Mouse (Mus musculus) hindbrain, embryonic 12.5 days (tissue): ENCODE data around the gene Pdzph1. TPM values are rescaled to one million over a fixed set of nuclear protein-coding genes. Genes with fewer than 3 reads are reported as not detected.

Source experiments
- ATAC-seq: fragments of 200-750 bp; cut with Nextera tagmentation; 2 replicates; pipeline ENCODE4 v1.8.0; 2017; ENCODE audit warnings: moderate TSS enrichment; ENCODE audit not compliant: low FRiP score
- H3K27ac ChIP-seq: fragments of 300-500 bp; sonication (generic); 2 replicates; pipeline ENCODE4 v1.5.1; 2016; ENCODE audit warnings: mild to moderate bottlenecking
- H3K27me3 ChIP-seq: fragments of 300-500 bp; sonication (generic); 2 replicates; pipeline ENCODE4 v1.6.1; 2016; ENCODE audit warnings: mild to moderate bottlenecking
- H3K36me3 ChIP-seq: fragments of 300-500 bp; sonication (generic); 2 replicates; pipeline ENCODE4 v1.6.1; 2016; ENCODE audit warnings: mild to moderate bottlenecking
- H3K4me1 ChIP-seq: fragments of 300-500 bp; sonication (generic); 2 replicates; pipeline ENCODE4 v1.6.1; 2016
- H3K4me2 ChIP-seq: fragments of 300-500 bp; sonication (generic); replicated peaks from 2 replicates; pipeline ENCODE4 v1.6.1; 2016; ENCODE audit warnings: mild to moderate bottlenecking
- H3K4me3 ChIP-seq: fragments of 300-500 bp; sonication (generic); 2 replicates; pipeline ENCODE4 v1.5.1; 2016; ENCODE audit warnings: mild to moderate bottlenecking
- H3K9ac ChIP-seq: fragments of 300-500 bp; sonication (generic); 2 replicates; pipeline ENCODE4 v1.6.1; 2016; ENCODE audit warnings: mild to moderate bottlenecking, moderate library complexity
- H3K9me3 ChIP-seq: fragments of 300-500 bp; sonication (generic); replicated peaks from 2 replicates; pipeline ENCODE4 v1.6.1; 2016; ENCODE audit warnings: mild to moderate bottlenecking
- WGBS: fragments of 180-500 bp; shearing (Covaris S2); methylation state at CpG from one replicate; pipeline ENCODE4 v1.1.7; 2016; 5-methylcytosine and 5-hydroxymethylcytosine counted together
- polyA plus RNA-seq: library from polyadenylated mRNA; unstranded; fragments of >200 nt; fragmentation: Nextera tagmentation; extraction: Ambion mirVana; gene quantifications from 2 replicates; pipeline ENCODE4 v1.2.1, GENCODE M21; 2016

Gene Pdzph1
- polyA plus RNA-seq, 1 experiment from 2014 or later, result 5.1 TPM

DNA sequence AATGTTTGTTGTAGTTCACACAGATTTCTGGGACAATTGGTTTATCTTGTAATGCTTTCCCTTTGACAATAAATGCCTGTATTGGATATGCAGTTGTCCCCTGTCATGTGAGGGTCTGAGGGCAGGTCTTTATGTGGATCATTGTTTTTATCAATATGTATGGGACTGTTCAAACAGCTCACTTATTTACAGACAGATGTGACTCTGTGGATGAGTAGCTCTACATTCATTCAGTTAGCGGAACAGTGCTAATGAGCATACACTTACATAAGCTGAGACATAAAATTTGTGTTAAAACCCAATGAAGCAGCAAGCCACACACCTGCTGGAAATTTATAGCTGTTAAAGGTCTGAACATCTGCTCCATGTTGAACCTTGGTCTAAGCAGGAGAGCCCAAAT is 34.1 kb downstream of the Pdzph1 start:
- H3K9me3 ChIP-seq, result no peaks in the 10 kb centered on the region
- no peak overlapping the region for H3K4me3 ChIP-seq
- no peaks in the 10 kb centered on the region for H3K4me1 ChIP-seq
- 83% methylated on average over 1 of the region's 1 CpGs for WGBS
- ATAC-seq, result peak; percentile 29; the same call in 1 of the 2 replicates
- no peaks in the 10 kb centered on the region for H3K27me3 ChIP-seq
- H3K4me2 ChIP-seq, result no peak overlapping the region
- H3K27ac ChIP-seq, result no peak overlapping the region
- H3K36me3 ChIP-seq, result no peaks in the 10 kb centered on the region
- H3K9ac ChIP-seq, result no peak overlapping the region

DNA sequence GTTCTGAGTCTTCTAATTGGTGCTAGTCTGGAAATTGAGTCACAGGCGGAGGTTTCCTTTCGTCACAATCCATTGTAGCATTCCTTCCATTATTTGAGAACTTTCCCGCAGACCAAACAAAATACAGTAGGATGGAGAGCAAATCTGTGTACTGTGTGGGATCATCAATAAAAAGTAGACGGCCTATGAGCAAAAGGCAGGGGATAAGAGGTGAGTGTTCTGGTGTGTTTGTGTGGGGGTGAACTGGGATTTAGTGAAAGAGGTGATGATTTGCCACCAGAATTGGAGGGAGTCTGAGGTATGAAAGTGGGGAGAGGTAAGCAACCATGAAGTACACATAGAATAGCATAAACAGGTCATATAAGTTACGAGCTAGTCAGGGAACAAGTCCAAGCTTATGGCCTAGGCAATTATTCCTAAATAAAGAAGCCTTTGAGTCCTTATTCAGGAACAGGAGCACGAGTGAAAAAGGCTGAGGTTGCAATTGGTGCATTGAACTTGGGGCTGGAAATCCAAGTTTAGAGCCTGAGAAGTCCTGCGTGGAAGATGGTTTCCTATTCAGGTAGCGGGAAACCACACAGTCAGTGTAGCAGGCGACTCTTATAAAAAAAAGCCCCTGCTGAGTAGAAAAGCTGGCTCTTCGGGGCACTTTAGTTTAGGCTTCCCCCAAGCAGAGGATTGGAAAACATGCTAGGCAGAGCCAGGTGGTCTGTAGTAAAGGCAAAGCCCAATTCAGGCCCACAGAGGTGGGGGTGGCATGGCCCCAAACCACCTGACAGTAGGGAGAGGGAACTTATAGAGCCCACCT is 48.0 kb downstream of the Pdzph1 start:
- WGBS, result 72% methylated on average over 10 of the region's 10 CpGs
- no peak overlapping the region for H3K4me2 ChIP-seq
- H3K4me3 ChIP-seq, result no peak overlapping the region
- H3K4me1 ChIP-seq, result no peaks in the 10 kb centered on the region
- ATAC-seq, result no peak
- H3K9me3 ChIP-seq, result no peaks in the 10 kb centered on the region
- no peak overlapping the region for H3K27ac ChIP-seq
- no peaks in the 10 kb centered on the region for H3K27me3 ChIP-seq
- H3K36me3 ChIP-seq, result no peaks in the 10 kb centered on the region
- no peak overlapping the region for H3K9ac ChIP-seq

DNA sequence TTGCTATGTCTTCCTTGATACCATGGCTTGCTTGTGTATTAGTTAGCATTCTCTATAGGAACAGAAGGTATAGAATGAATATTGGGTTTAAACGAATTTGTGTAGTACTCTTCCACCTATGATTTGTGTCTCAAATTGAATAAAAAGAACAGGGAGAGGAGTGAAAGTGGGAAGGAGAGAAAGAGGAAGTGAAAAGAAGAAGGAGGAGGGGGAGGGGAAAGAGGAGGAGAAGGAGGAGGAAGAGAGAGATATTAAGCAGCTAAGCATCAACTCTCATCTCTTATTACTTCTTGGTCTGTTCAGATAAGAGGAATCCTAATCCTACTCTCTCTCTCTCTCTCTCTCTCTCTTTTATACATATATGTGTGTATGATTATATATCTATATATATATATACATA is 52.6 kb downstream of the Pdzph1 start:
- H3K4me3 ChIP-seq, result no peak overlapping the region
- H3K27me3 ChIP-seq, result no peaks in the 10 kb centered on the region
- H3K36me3 ChIP-seq, result no peaks in the 10 kb centered on the region
- no peak for ATAC-seq
- H3K9me3 ChIP-seq, result no peaks in the 10 kb centered on the region
- 90% methylated on average over 1 of the region's 1 CpGs for WGBS
- no peak overlapping the region for H3K4me2 ChIP-seq
- no peak overlapping the region for H3K27ac ChIP-seq
- no peak overlapping the region for H3K9ac ChIP-seq
- no peaks in the 10 kb centered on the region for H3K4me1 ChIP-seq

DNA sequence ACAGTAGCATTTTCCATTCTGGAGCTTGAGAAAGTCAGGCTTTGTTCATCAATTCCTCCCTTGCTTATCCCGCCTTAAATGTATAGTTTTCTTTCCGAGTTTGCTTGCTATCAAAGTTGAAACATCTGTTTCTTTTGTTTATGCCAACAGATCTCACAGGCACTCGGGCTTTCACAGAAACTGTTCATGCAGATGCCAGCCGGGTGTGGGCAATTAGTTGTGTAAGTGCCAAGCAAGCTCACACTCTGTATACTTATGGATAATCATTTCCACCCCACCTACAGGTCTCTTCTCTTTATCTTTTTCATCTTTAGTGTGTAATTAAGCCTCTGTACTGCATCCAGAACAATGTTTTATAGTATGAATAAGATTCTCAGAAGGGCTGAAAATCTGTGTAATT is 53.6 kb downstream of the Pdzph1 start:
- Histone ChIP-seq H3K27ac (no peak overlapping the region), H3K9ac (no peak overlapping the region), H3K27me3 (no peaks in the 10 kb centered on the region), H3K9me3 (no peaks in the 10 kb centered on the region), H3K4me3 (no peak overlapping the region), H3K4me1 (peaks cover 4% of the 10 kb centered on the region), H3K4me2 (no peak overlapping the region), H3K36me3 (no peaks in the 10 kb centered on the region)
- ATAC-seq, result no peak
- WGBS, result 64% methylated on average over 4 of the region's 4 CpGs

DNA sequence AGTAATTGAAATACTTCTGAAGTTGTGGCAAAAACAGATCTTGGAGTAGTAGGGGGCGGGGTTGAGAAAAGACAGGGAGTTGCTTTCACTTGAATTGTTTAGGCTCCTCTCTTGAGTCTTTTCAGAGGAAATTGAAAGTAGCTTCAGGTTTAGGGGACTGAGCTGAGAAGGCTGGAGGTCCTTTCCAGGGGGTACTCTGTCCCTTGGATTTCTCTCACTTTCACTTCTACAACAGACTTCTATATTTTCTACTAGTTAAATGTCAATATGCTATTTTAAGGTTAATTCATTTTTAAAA is 58.2 kb downstream of the Pdzph1 start:
- Histone ChIP-seq H3K27ac (no peak overlapping the region; the same call in 1 of the 2 replicates), H3K9ac (no peak overlapping the region), H3K27me3 (no peaks in the 10 kb centered on the region), H3K9me3 (no peaks in the 10 kb centered on the region), H3K36me3 (no peaks in the 10 kb centered on the region), H3K4me1 (peaks cover 7% of the 10 kb centered on the region), H3K4me2 (0 out of 2 replicates have a peak overlapping the region, but pooled peaks have one; percentile 13), H3K4me3 (no peak overlapping the region)
- WGBS, result 18% methylated on average over 1 of the region's 1 CpGs
- no peak for ATAC-seq

DNA sequence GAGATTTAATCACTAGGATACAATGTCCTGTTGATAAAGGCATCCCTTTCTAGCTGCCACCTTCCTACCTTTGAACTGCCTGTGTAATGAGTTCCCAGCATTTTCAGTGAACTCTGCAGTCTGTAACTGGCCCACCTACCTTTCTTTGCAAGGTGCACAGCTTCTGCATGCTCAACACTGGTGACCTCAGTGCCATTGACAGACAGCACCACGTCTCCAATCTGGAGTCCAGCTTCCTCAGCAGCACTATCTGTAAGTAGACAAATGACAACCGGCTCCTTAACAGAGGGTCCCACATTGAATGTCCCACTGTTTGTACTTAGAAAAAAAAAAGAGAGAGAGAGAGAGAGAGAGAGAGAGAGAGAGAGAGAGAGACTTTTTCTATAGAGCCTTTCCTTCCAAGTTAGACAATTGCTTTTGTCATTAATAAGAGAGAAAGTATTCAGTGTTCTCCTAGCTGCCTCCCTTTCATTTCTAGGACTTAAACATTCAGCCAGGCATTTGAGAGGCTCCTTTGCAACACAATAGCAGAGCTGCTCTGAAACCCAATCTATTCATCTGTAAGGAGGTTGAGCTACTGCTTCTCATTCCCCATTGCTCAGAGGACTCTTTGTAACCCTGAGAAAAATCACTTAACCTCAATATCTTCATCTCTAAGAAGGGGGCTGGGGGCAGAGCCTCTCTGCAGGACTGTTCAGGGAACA is 58.7 kb downstream of the Pdzph1 start:
- H3K4me1 ChIP-seq, result peaks cover 7% of the 10 kb centered on the region
- no peaks in the 10 kb centered on the region for H3K9me3 ChIP-seq
- H3K36me3 ChIP-seq, result no peaks in the 10 kb centered on the region
- no peak overlapping the region for H3K9ac ChIP-seq
- peak; percentile 84 for ATAC-seq
- H3K27me3 ChIP-seq, result no peaks in the 10 kb centered on the region
- H3K4me2 ChIP-seq, result 0 out of 2 replicates have a peak overlapping the region, but pooled peaks have one; percentile 13
- no peak overlapping the region for H3K4me3 ChIP-seq
- 4% methylated on average over 2 of the region's 2 CpGs for WGBS
- no peak overlapping the region; the same call in 1 of the 2 replicates for H3K27ac ChIP-seq

DNA sequence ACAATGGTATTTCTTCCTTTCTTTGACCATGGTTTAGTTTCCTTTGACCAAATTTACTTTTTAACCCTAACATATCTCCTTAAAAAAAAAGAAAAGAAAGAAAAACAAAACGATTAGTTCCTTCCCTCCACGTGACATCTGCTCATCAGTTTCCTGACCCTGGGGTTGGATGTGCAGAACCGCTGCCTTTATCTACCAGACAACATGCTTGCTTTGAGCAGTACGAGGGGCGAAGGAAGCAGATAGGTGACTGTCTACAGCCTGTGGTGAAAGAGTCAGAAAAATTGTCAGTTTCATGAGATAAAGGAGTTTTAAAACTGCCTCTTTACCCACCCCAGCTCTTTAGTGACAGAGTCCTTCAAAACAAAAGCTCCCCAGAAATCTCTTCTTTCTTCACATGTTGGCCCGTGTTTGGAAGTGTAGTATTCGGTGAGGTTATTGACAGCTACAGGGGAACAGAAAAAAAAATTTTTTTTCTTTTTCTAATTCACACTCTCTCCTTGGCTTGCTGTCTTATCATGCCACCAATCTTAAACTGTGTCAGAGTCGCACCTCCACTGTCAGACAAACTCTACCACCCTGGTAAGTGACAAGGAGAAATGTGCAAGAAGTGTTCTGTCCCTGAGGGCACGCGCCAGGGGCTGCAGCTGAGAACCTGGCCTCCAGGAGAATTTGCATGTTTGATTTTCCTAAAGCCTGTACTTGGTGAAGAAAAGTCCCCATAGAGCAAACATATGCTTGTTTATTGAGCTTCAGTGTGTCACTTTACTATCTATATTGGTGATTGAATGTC is 66.2 kb downstream of the Pdzph1 start:
- H3K27ac ChIP-seq, result no peak overlapping the region
- 75% methylated on average over 10 of the region's 10 CpGs for WGBS
- H3K36me3 ChIP-seq, result no peaks in the 10 kb centered on the region
- H3K27me3 ChIP-seq, result no peaks in the 10 kb centered on the region
- peaks cover 9% of the 10 kb centered on the region for H3K4me1 ChIP-seq
- H3K9ac ChIP-seq, result no peak overlapping the region
- no peak overlapping the region for H3K4me3 ChIP-seq
- H3K4me2 ChIP-seq, result no peak overlapping the region
- no peak for ATAC-seq
- no peaks in the 10 kb centered on the region for H3K9me3 ChIP-seq

DNA sequence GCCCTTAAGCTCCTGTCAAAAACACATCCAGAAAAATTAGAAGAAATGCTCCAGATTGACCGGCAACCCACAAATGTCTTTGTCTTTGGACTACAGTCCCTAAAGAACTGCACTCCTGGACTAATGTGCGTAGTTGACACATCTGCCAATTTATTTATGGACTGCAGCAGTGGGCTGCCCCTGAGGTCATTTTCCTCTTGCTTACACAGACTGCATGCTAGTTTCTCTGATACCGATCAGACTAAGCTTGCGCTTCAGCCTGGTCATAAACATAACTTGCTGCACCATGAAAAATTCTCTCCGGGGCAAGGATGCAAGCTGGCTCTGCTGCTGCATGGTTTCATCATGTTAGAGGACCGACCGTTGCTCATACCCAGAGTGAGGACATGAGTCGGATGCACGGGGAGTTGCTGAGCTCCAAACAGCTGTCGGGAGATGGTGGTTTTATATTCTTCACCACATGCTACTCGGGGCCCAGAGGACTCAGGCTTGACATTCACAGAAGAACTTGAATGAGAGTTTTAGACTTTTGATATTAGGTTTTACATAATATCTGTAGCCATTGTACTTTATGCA is 67.2 kb downstream of the Pdzph1 start:
- no peak overlapping the region for H3K4me2 ChIP-seq
- no peak overlapping the region for H3K4me3 ChIP-seq
- ATAC-seq, result peak; percentile 68
- H3K27me3 ChIP-seq, result no peaks in the 10 kb centered on the region
- no peak overlapping the region for H3K27ac ChIP-seq
- no peaks in the 10 kb centered on the region for H3K36me3 ChIP-seq
- no peaks in the 10 kb centered on the region for H3K9me3 ChIP-seq
- H3K4me1 ChIP-seq, result peaks cover 13% of the 10 kb centered on the region
- WGBS, result 57% methylated on average over 11 of the region's 11 CpGs
- no peak overlapping the region for H3K9ac ChIP-seq

DNA sequence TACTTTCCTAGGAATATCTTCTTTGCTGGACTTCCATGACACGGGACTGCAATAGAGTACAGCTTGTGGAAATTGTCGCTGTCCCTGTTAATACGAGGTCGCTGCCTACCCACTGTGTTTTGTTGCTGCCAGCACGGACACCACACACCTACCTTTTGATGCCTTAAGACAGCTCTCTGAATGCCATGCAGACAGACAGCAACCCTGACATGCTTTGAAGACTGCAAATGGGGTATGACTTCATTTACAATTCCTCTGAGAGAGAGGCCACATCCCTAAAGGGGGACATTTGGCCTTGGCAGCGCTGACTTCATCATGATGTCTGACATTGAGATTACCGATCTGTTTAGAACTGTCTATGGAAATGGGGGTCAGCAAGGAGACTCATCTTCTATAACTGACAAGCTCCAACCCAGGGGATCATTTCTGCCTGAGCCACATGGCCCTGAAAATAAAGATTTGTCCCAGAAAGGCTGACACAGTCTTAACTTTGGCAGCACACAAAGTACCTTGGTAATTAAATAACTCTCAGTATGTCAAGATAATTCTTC is 67.8 kb downstream of the Pdzph1 start:
- H3K27ac ChIP-seq, result no peak overlapping the region
- H3K36me3 ChIP-seq, result no peaks in the 10 kb centered on the region
- H3K9ac ChIP-seq, result no peak overlapping the region
- ATAC-seq, result peak; percentile 62
- no peak overlapping the region for H3K4me2 ChIP-seq
- no peaks in the 10 kb centered on the region for H3K27me3 ChIP-seq
- no peaks in the 10 kb centered on the region for H3K9me3 ChIP-seq
- H3K4me1 ChIP-seq, result peaks cover 13% of the 10 kb centered on the region
- H3K4me3 ChIP-seq, result no peak overlapping the region
- 52% methylated on average over 7 of the region's 7 CpGs for WGBS

DNA sequence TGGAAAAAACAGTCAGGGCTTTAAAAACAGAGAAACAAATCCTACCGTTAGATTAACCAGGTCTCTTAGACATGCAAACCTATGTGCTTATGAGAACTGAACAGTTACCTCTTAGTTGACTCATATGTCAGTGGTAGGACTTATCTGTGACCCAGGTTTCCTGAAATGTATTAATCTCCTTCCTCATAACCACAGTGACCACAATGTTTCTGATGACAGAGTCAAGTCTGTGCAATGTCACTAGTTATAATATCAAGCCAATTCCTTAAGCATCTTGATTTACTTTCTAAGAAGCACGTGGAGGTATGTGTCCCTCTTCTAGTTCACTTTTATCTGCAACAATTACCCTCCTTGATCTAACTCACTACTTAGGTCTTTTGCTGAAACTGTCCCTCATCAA is 68.4 kb downstream of the Pdzph1 start:
- ATAC-seq, result no peak
- Histone ChIP-seq H3K4me1 (peaks cover 13% of the 10 kb centered on the region), H3K4me3 (no peak overlapping the region), H3K9me3 (no peaks in the 10 kb centered on the region), H3K9ac (no peak overlapping the region), H3K27me3 (no peaks in the 10 kb centered on the region), H3K4me2 (no peak overlapping the region), H3K36me3 (no peaks in the 10 kb centered on the region), H3K27ac (no peak overlapping the region)
- WGBS, result 89% methylated on average over 2 of the region's 2 CpGs

DNA sequence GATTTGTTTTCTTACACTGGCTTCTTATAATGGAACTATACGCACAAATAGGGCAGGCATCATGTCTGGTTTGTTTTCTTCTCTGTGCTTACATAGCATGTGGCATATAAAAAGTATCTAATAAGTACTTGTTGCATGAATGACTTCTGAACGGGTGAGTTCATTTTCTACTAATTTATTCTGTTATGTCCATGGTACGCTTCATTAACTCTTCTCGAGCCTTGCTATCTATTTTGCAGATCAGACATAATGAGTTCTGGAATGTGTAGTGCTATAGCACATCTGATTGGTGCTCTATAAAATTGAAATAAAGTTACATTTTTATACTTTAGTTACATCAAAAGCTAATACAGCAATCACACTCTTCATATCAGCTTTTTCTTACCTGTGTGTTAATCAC is 71.2 kb downstream of the Pdzph1 start:
- no peak overlapping the region for H3K4me2 ChIP-seq
- H3K9me3 ChIP-seq, result no peaks in the 10 kb centered on the region
- H3K4me3 ChIP-seq, result no peak overlapping the region
- no peak for ATAC-seq
- H3K27me3 ChIP-seq, result no peaks in the 10 kb centered on the region
- no peak overlapping the region for H3K27ac ChIP-seq
- H3K4me1 ChIP-seq, result peaks cover 13% of the 10 kb centered on the region
- 48% methylated on average over 4 of the region's 4 CpGs for WGBS
- H3K9ac ChIP-seq, result no peak overlapping the region
- no peaks in the 10 kb centered on the region for H3K36me3 ChIP-seq

DNA sequence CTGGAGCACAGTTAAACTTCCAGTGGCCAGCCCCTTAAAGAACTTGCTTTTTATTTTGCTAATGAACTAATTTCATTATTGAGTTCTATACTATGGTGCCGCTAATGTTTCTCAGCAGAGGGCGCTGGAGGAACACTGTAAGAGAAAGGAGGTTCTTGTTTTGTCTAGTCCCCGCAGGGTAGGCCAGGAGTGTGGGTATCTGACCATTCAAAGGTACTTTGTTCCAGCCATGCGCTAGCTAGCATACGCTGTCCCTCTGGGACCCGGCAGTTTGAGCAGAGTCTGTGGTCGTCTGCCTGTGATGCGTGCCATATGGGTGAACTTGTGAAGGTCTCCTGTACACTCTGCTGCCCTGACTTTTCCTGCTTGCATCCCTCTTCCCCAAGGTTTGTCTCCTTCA is 72.1 kb downstream of the Pdzph1 start:
- no peak overlapping the region for H3K27ac ChIP-seq
- H3K36me3 ChIP-seq, result no peaks in the 10 kb centered on the region
- peak overlapping the region; percentile 33 for H3K4me2 ChIP-seq
- H3K4me1 ChIP-seq, result peaks cover 12% of the 10 kb centered on the region
- peak; percentile 77; the same call in 1 of the 2 replicates for ATAC-seq
- no peak overlapping the region for H3K9ac ChIP-seq
- 5% methylated on average over 8 of the region's 8 CpGs for WGBS
- no peaks in the 10 kb centered on the region for H3K27me3 ChIP-seq
- no peaks in the 10 kb centered on the region for H3K9me3 ChIP-seq
- no peak overlapping the region for H3K4me3 ChIP-seq
